Mouse (Mus musculus): ENCODE data around the gene Parp12. TPM values are rescaled to one million over a fixed set of nuclear protein-coding genes. Genes with fewer than 3 reads are reported as not detected.

Parp12 gene
- total and polyA plus RNA-seq, 3 experiments: not detected

GRCm38 (mm10) chr6:39054878-39055508, 63.2 kb downstream of the Parp12 start:
- H3K4me3 ChIP-seq (ENCODE audit: low read depth, low read length): no peak overlapping the region
- no peaks in the 10 kb centered on the region for H3K9me3 ChIP-seq (replicated peaks)
- ATAC-seq (ENCODE audit: extremely low read depth, insufficient number of reproducible peaks, low FRiP score, poor library complexity, severe bottlenecking) (no peak), DNase-seq (ENCODE audit: low spot score) (no peak)
- TF ChIP-seq TAL1 (conservative IDR thresholded peaks at IDR 0.05; ENCODE audit: low read depth, low read length): no peak
- no peak for TF ChIP-seq POLR2AphosphoS5 (IDR thresholded peaks at IDR 0.05; ENCODE audit: insufficient replicate concordance, low read depth, low read length)
- no peak for TF ChIP-seq GATA1 (IDR thresholded peaks at IDR 0.05; ENCODE audit: borderline replicate concordance, low read length)
- no peak for TF ChIP-seq GATA2 (IDR thresholded peaks at IDR 0.05; ENCODE audit: borderline replicate concordance, low read depth, low read length)
- no peak for TF ChIP-seq CTCF (IDR thresholded peaks at IDR 0.05; ENCODE audit: low read depth, low read length)
- H3K36me3 ChIP-seq (replicated peaks): no peaks in the 10 kb centered on the region
- H3K4me1 ChIP-seq (ENCODE audit: insufficient read depth, low read depth, low read length): peaks cover 44% of the 10 kb centered on the region
- peaks cover 41% of the 10 kb centered on the region for H3K27me3 ChIP-seq (ENCODE audit: insufficient read depth, low read length)

- H3K4me3 ChIP-seq (ENCODE audit: low read depth, low read length): no peak overlapping the region
- ATAC-seq (ENCODE audit: extremely low read depth, insufficient number of reproducible peaks, low FRiP score, poor library complexity, severe bottlenecking): no peak
- no peak for DNase-seq (ENCODE audit: low spot score)
- no peaks in the 10 kb centered on the region for H3K36me3 ChIP-seq (replicated peaks)
- no peaks in the 10 kb centered on the region for H3K9me3 ChIP-seq (replicated peaks)
- H3K4me1 ChIP-seq (ENCODE audit: insufficient read depth, low read depth, low read length): peaks cover 38% of the 10 kb centered on the region
- TF ChIP-seq GATA1 (IDR thresholded peaks at IDR 0.05; ENCODE audit: borderline replicate concordance, low read length) (no peak), CTCF (IDR thresholded peaks at IDR 0.05; ENCODE audit: low read depth, low read length) (no peak), TAL1 (conservative IDR thresholded peaks at IDR 0.05; ENCODE audit: low read depth, low read length) (no peak), POLR2AphosphoS5 (IDR thresholded peaks at IDR 0.05; ENCODE audit: insufficient replicate concordance, low read depth, low read length) (no peak), GATA2 (IDR thresholded peaks at IDR 0.05; ENCODE audit: borderline replicate concordance, low read depth, low read length) (no peak)
- H3K27me3 ChIP-seq (ENCODE audit: insufficient read depth, low read length): peaks cover 47% of the 10 kb centered on the region
Observed at GRCm38 (mm10) chr6:39054206-39054864, 63.8 kb downstream of the Parp12 start.

DNA sequence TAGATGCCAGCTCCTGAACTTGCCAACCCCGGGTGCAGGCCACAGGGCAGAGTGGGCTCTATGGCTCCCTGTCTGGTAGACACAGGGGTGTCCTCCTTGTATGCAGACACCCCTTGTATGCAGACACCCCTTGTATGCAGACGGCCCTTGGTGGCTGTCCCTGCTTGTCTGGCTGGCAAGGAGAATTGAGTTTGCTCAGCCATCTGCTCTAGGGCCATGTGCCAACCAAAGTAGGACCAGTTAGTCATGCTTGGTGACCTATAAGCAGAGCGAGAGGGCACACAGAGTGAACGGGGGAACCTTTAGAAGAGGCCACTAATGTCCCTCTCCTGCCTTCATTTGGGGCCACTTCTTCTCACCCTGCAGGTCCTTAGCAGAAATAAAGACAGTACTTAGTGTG, 65.5 kb downstream of the Parp12 start:
- H3K27me3 ChIP-seq (ENCODE audit: insufficient read depth, low read length): peaks cover 59% of the 10 kb centered on the region
- no peaks in the 10 kb centered on the region for H3K9me3 ChIP-seq (replicated peaks)
- peaks cover 31% of the 10 kb centered on the region for H3K4me1 ChIP-seq (ENCODE audit: insufficient read depth, low read depth, low read length)
- H3K4me3 ChIP-seq (ENCODE audit: low read depth, low read length): no peak overlapping the region
- no peak for TF ChIP-seq TAL1 (conservative IDR thresholded peaks at IDR 0.05; ENCODE audit: low read depth, low read length)
- no peak for TF ChIP-seq GATA2 (IDR thresholded peaks at IDR 0.05; ENCODE audit: borderline replicate concordance, low read depth, low read length)
- no peak for TF ChIP-seq GATA1 (IDR thresholded peaks at IDR 0.05; ENCODE audit: borderline replicate concordance, low read length)
- TF ChIP-seq CTCF (IDR thresholded peaks at IDR 0.05; ENCODE audit: low read depth, low read length): no peak
- TF ChIP-seq POLR2AphosphoS5 (IDR thresholded peaks at IDR 0.05; ENCODE audit: insufficient replicate concordance, low read depth, low read length): no peak
- no peak for DNase-seq (ENCODE audit: low spot score)
- no peaks in the 10 kb centered on the region for H3K36me3 ChIP-seq (replicated peaks)
- ATAC-seq (ENCODE audit: extremely low read depth, insufficient number of reproducible peaks, low FRiP score, poor library complexity, severe bottlenecking): no peak

GRCm38 (mm10) chr6:39051799-39052556, 66.2 kb downstream of the Parp12 start:
- no peaks in the 10 kb centered on the region for H3K36me3 ChIP-seq (replicated peaks)
- H3K4me1 ChIP-seq (ENCODE audit: insufficient read depth, low read depth, low read length): peaks cover 24% of the 10 kb centered on the region
- no peak overlapping the region for H3K4me3 ChIP-seq (ENCODE audit: low read depth, low read length)
- no peaks in the 10 kb centered on the region for H3K9me3 ChIP-seq (replicated peaks)
- DNase-seq (ENCODE audit: low spot score) (no peak), ATAC-seq (ENCODE audit: extremely low read depth, insufficient number of reproducible peaks, low FRiP score, poor library complexity, severe bottlenecking) (no peak)
- TF ChIP-seq GATA1 (IDR thresholded peaks at IDR 0.05; ENCODE audit: borderline replicate concordance, low read length): no peak
- no peak for TF ChIP-seq TAL1 (conservative IDR thresholded peaks at IDR 0.05; ENCODE audit: low read depth, low read length)
- no peak for TF ChIP-seq POLR2AphosphoS5 (IDR thresholded peaks at IDR 0.05; ENCODE audit: insufficient replicate concordance, low read depth, low read length)
- no peak for TF ChIP-seq GATA2 (IDR thresholded peaks at IDR 0.05; ENCODE audit: borderline replicate concordance, low read depth, low read length)
- no peak for TF ChIP-seq CTCF (IDR thresholded peaks at IDR 0.05; ENCODE audit: low read depth, low read length)
- peaks cover 61% of the 10 kb centered on the region for H3K27me3 ChIP-seq (ENCODE audit: insufficient read depth, low read length)

DNA sequence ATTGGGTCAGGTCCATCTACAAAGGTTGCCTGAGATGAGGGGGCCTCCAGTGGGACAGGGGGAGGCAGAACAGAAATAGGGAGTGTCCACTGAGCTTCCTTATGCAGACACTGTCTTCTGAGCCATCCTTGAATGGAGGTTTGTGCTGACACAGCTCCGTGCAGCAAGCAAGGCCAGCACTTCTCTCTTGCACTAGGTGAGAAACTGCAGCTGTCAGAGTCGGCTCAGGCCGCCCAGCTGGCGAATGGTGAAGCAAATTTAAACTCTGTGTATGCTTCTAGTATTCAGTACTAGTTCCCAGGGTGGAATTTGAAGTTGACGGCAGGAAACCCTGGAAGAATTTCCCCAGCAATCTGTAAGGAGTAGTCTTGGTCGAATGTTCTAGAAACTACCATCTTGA, 67.3 kb downstream of the Parp12 start:
- Histone ChIP-seq H3K9me3 (replicated peaks) (no peaks in the 10 kb centered on the region), H3K4me3 (ENCODE audit: low read depth, low read length) (no peak overlapping the region), H3K36me3 (replicated peaks) (no peaks in the 10 kb centered on the region), H3K4me1 (ENCODE audit: insufficient read depth, low read depth, low read length) (peaks cover 17% of the 10 kb centered on the region), H3K27me3 (ENCODE audit: insufficient read depth, low read length) (peaks cover 65% of the 10 kb centered on the region)
- TF ChIP-seq GATA2 (IDR thresholded peaks at IDR 0.05; ENCODE audit: borderline replicate concordance, low read depth, low read length) (no peak), TAL1 (conservative IDR thresholded peaks at IDR 0.05; ENCODE audit: low read depth, low read length) (no peak), GATA1 (IDR thresholded peaks at IDR 0.05; ENCODE audit: borderline replicate concordance, low read length) (no peak), POLR2AphosphoS5 (IDR thresholded peaks at IDR 0.05; ENCODE audit: insufficient replicate concordance, low read depth, low read length) (no peak)
- ATAC-seq (ENCODE audit: extremely low read depth, insufficient number of reproducible peaks, low FRiP score, poor library complexity, severe bottlenecking) (no peak), DNase-seq (ENCODE audit: low spot score) (no peak)

DNA sequence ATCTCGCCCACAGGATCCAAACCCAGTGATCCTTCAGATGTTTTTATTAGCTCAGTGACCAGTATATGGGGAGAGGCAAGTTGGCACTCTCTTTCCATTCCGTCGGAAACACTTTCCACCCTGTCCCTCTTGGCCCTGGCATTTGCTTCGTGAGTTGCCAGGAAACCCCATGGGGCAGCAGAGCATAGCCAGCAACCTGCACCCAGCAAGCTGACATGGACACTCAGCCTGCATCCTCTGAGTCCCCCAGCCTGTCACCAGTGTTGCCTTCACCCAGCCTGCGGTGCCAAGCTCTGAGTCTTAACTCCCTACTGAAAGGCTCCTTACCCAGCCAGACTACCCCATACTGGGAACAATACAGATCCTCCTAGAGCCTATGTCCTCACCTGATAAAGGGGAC, 69.0 kb downstream of the Parp12 start:
- peaks cover under 1% of the 10 kb centered on the region; the same call in 1 of the 2 replicates for H3K4me1 ChIP-seq (ENCODE audit: insufficient read depth, low read depth, low read length)

More for the DNA sequence above, 69.0 kb downstream of the Parp12 start:
- Histone ChIP-seq H3K27me3 (ENCODE audit: insufficient read depth, low read length) (peaks cover 67% of the 10 kb centered on the region), H3K4me3 (ENCODE audit: low read depth, low read length) (no peak overlapping the region), H3K9me3 (replicated peaks) (no peaks in the 10 kb centered on the region), H3K36me3 (replicated peaks) (no peaks in the 10 kb centered on the region)
- ATAC-seq (ENCODE audit: extremely low read depth, insufficient number of reproducible peaks, low FRiP score, poor library complexity, severe bottlenecking) (no peak), DNase-seq (ENCODE audit: low spot score) (no peak)
- no peak for TF ChIP-seq TAL1 (conservative IDR thresholded peaks at IDR 0.05; ENCODE audit: low read depth, low read length)
- TF ChIP-seq GATA2 (IDR thresholded peaks at IDR 0.05; ENCODE audit: borderline replicate concordance, low read depth, low read length): no peak
- TF ChIP-seq POLR2AphosphoS5 (IDR thresholded peaks at IDR 0.05; ENCODE audit: insufficient replicate concordance, low read depth, low read length): no peak
- no peak for TF ChIP-seq GATA1 (IDR thresholded peaks at IDR 0.05; ENCODE audit: borderline replicate concordance, low read length)
- TF ChIP-seq CTCF (IDR thresholded peaks at IDR 0.05; ENCODE audit: low read depth, low read length): no peak

Data from G1E (cell line).